Mouse (Mus musculus): ENCODE measurements around the gene Ahdc1. TPM values are rescaled to one million over a fixed set of nuclear protein-coding genes. Genes with fewer than 3 reads are reported as not detected.

Gene Ahdc1
- polyA plus RNA-seq, 1 experiment: 58.2 TPM

DNA sequence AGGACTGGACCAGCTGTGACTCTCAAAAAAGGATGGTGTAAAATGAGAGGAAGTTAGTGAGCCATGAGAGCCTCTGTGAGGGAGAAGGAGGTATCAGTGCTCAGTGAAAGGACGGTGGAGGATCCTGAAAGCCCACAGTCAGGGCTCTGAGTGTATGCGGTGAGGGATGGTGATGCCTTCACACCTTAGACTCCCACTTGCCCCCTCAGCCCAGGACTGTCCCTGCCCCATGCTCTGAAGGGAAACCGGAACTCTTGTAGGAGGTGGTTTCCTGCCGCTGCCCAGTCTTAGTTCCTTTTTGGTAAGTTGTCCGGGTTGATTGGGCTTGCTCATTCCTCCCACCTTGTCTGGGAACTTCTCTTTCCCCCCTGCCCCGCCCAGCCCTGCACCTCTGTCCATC, 34.3 kb upstream of the Ahdc1 start:
- TF ChIP-seq TCF12 (IDR thresholded peaks at IDR 0.05; ENCODE audit: insufficient read depth, poor library complexity, severe bottlenecking) (no peak), USF1 (IDR thresholded peaks at IDR 0.05; ENCODE audit: low read depth) (no peak), POLR2AphosphoS2 (IDR thresholded peaks at IDR 0.05; ENCODE audit: insufficient read length, low read depth) (no peak), MAX (IDR thresholded peaks at IDR 0.05; ENCODE audit: low read depth) (no peak), SRF (IDR thresholded peaks at IDR 0.05; ENCODE audit: control insufficient read depth, insufficient read length, low read depth) (no peak), CEBPB (IDR thresholded peaks at IDR 0.05; ENCODE audit: insufficient read depth, poor library complexity, severe bottlenecking) (no peak), MYOD1 (IDR thresholded peaks at IDR 0.05; ENCODE audit: control insufficient read depth in 1 of 3, insufficient read length in 2 of 3, low read depth in 2 of 3) (no peak), TCF3 (IDR thresholded peaks at IDR 0.05; ENCODE audit: insufficient read length, low read depth) (no peak), MYOG (IDR thresholded peaks at IDR 0.05; ENCODE audit: control insufficient read depth in 1 of 3, insufficient read depth in 1 of 3, insufficient read length in 2 of 3, low read depth in 2 of 3) (no peak), REST (IDR thresholded peaks at IDR 0.05; ENCODE audit: insufficient read depth, insufficient read length) (no peak), POLR2A (IDR thresholded peaks at IDR 0.05; ENCODE audit: insufficient read length, low read depth) (no peak)
- H3K4me3 ChIP-seq: no peak overlapping the region
- no peaks in the 10 kb centered on the region for H3K79me2 ChIP-seq (ENCODE audit: control insufficient read depth, insufficient read depth)
- peaks cover 50% of the 10 kb centered on the region for H3K27me3 ChIP-seq (ENCODE audit: control insufficient read depth, insufficient read depth, insufficient read length)
- no peak overlapping the region for H3K4me2 ChIP-seq (ENCODE audit: low read depth)
- no peaks in the 10 kb centered on the region for H3K36me3 ChIP-seq (ENCODE audit: control insufficient read depth, insufficient read depth)
- H3ac ChIP-seq (ENCODE audit: control insufficient read depth, insufficient read length): no peak overlapping the region

DNA sequence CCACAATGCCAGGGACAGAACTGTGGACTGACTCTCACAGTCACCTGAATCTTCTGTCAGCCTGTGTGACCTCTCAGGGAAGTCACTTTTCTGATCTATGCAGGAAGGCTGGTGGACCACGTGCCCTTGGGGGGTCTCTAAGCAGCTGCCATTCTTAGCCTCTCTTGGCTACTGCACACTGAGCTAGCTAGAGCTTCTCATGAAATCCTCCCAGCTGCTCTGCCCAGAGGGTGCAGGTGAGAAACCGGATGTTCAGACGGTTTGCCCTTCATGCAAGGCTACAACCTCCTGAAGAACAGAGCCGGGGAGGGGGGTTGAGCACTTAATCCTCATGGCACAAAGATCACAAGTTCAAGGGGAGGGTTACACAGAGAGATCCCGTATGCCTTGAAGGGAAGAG, 33.5 kb upstream of the Ahdc1 start:
- no peaks in the 10 kb centered on the region for H3K36me3 ChIP-seq (ENCODE audit: control insufficient read depth, insufficient read depth)
- no peak overlapping the region for H3K4me2 ChIP-seq (ENCODE audit: low read depth)
- no peak overlapping the region for H3K4me3 ChIP-seq
- TF ChIP-seq MAX (IDR thresholded peaks at IDR 0.05; ENCODE audit: low read depth): no peak
- TF ChIP-seq MYOG (IDR thresholded peaks at IDR 0.05; ENCODE audit: control insufficient read depth in 1 of 3, insufficient read depth in 1 of 3, insufficient read length in 2 of 3, low read depth in 2 of 3): no peak
- TF ChIP-seq REST (IDR thresholded peaks at IDR 0.05; ENCODE audit: insufficient read depth, insufficient read length): no peak
- TF ChIP-seq CEBPB (IDR thresholded peaks at IDR 0.05; ENCODE audit: insufficient read depth, poor library complexity, severe bottlenecking): no peak
- TF ChIP-seq E2F4 (IDR thresholded peaks at IDR 0.05; ENCODE audit: insufficient read depth): no peak
- H3K79me2 ChIP-seq (ENCODE audit: control insufficient read depth, insufficient read depth): no peaks in the 10 kb centered on the region
- H3K27me3 ChIP-seq (ENCODE audit: control insufficient read depth, insufficient read depth, insufficient read length): peaks cover 59% of the 10 kb centered on the region
- H3ac ChIP-seq (ENCODE audit: control insufficient read depth, insufficient read length): no peak overlapping the region

DNA sequence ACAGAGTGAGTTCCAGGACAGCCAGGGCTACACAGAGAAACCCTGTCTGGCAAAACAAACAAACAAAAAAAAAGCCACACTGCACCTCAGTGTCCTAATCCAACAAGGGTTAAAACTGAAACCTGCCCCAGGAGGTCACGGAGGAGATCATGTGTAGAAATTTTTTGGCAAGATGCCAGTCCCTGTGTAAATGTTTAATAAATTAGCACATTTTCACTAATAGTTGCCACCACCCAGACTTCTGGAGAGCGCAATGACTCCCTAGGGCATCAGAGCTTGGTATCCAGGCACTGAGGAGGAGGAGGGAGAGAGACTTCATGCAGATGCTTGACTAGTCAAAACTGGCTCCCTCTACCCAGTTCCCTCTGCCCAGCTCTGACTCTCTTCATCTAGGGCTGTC, 31.9 kb upstream of the Ahdc1 start:
- peaks cover 54% of the 10 kb centered on the region for H3K27me3 ChIP-seq (ENCODE audit: control insufficient read depth, insufficient read depth, insufficient read length)
- no peaks in the 10 kb centered on the region for H3K36me3 ChIP-seq (ENCODE audit: control insufficient read depth, insufficient read depth)
- no peaks in the 10 kb centered on the region for H3K79me2 ChIP-seq (ENCODE audit: control insufficient read depth, insufficient read depth)
- H3K4me3 ChIP-seq: no peak overlapping the region
- no peak for TF ChIP-seq MYOD1 (IDR thresholded peaks at IDR 0.05; ENCODE audit: control insufficient read depth in 1 of 3, insufficient read length in 2 of 3, low read depth in 2 of 3)
- TF ChIP-seq TCF3 (IDR thresholded peaks at IDR 0.05; ENCODE audit: insufficient read length, low read depth): no peak
- no peak for TF ChIP-seq SRF (IDR thresholded peaks at IDR 0.05; ENCODE audit: control insufficient read depth, insufficient read length, low read depth)
- TF ChIP-seq TCF12 (IDR thresholded peaks at IDR 0.05; ENCODE audit: insufficient read depth, poor library complexity, severe bottlenecking): no peak
- no peak for TF ChIP-seq MAX (IDR thresholded peaks at IDR 0.05; ENCODE audit: low read depth)
- TF ChIP-seq POLR2A (IDR thresholded peaks at IDR 0.05; ENCODE audit: insufficient read length, low read depth): no peak
- no peak for TF ChIP-seq CEBPB (IDR thresholded peaks at IDR 0.05; ENCODE audit: insufficient read depth, poor library complexity, severe bottlenecking)
- TF ChIP-seq MYOG (IDR thresholded peaks at IDR 0.05; ENCODE audit: control insufficient read depth in 1 of 3, insufficient read depth in 1 of 3, insufficient read length in 2 of 3, low read depth in 2 of 3): no peak
- TF ChIP-seq E2F4 (IDR thresholded peaks at IDR 0.05; ENCODE audit: insufficient read depth): no peak
- TF ChIP-seq POLR2AphosphoS2 (IDR thresholded peaks at IDR 0.05; ENCODE audit: insufficient read length, low read depth): no peak
- no peak for TF ChIP-seq USF1 (IDR thresholded peaks at IDR 0.05; ENCODE audit: low read depth)
- TF ChIP-seq REST (IDR thresholded peaks at IDR 0.05; ENCODE audit: insufficient read depth, insufficient read length): no peak
- H3ac ChIP-seq (ENCODE audit: control insufficient read depth, insufficient read length): no peak overlapping the region
- no peak overlapping the region for H3K4me2 ChIP-seq (ENCODE audit: low read depth)

DNA sequence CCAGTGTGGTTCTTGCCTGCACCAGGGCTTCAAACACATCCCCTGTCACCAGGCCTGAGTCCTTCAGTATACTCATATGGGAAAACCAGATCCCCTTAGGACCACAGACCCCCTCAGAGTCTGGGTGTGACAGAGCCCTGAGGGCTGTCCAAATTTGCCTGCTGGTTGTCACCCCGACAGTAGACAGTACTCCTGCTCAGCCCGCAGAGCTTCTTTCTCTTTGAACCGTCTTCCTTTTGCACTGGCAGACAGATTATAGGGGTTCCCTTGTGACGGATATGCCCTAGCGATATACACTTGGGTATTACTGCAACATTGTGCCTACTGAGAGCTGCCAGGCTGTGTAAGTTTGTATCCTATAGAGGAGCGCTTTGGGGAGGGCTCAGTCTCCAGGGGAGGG, 29.4 kb upstream of the Ahdc1 start:
- no peak overlapping the region for H3K4me3 ChIP-seq
- TF ChIP-seq REST (IDR thresholded peaks at IDR 0.05; ENCODE audit: insufficient read depth, insufficient read length) (no peak), MYOG (IDR thresholded peaks at IDR 0.05; ENCODE audit: control insufficient read depth in 1 of 3, insufficient read depth in 1 of 3, insufficient read length in 2 of 3, low read depth in 2 of 3) (no peak), SRF (IDR thresholded peaks at IDR 0.05; ENCODE audit: control insufficient read depth, insufficient read length, low read depth) (no peak), POLR2A (IDR thresholded peaks at IDR 0.05; ENCODE audit: insufficient read length, low read depth) (no peak), TCF3 (IDR thresholded peaks at IDR 0.05; ENCODE audit: insufficient read length, low read depth) (no peak), USF1 (IDR thresholded peaks at IDR 0.05; ENCODE audit: low read depth) (no peak), CEBPB (IDR thresholded peaks at IDR 0.05; ENCODE audit: insufficient read depth, poor library complexity, severe bottlenecking) (no peak), TCF12 (IDR thresholded peaks at IDR 0.05; ENCODE audit: insufficient read depth, poor library complexity, severe bottlenecking) (no peak), E2F4 (IDR thresholded peaks at IDR 0.05; ENCODE audit: insufficient read depth) (no peak), MAX (IDR thresholded peaks at IDR 0.05; ENCODE audit: low read depth) (no peak), POLR2AphosphoS2 (IDR thresholded peaks at IDR 0.05; ENCODE audit: insufficient read length, low read depth) (no peak), MYOD1 (IDR thresholded peaks at IDR 0.05; ENCODE audit: control insufficient read depth in 1 of 3, insufficient read length in 2 of 3, low read depth in 2 of 3) (no peak)
- no peaks in the 10 kb centered on the region for H3K79me2 ChIP-seq (ENCODE audit: control insufficient read depth, insufficient read depth)
- no peaks in the 10 kb centered on the region for H3K36me3 ChIP-seq (ENCODE audit: control insufficient read depth, insufficient read depth)
- peaks cover 33% of the 10 kb centered on the region for H3K27me3 ChIP-seq (ENCODE audit: control insufficient read depth, insufficient read depth, insufficient read length)
- H3K4me2 ChIP-seq (ENCODE audit: low read depth): no peak overlapping the region
- H3ac ChIP-seq (ENCODE audit: control insufficient read depth, insufficient read length): no peak overlapping the region

DNA sequence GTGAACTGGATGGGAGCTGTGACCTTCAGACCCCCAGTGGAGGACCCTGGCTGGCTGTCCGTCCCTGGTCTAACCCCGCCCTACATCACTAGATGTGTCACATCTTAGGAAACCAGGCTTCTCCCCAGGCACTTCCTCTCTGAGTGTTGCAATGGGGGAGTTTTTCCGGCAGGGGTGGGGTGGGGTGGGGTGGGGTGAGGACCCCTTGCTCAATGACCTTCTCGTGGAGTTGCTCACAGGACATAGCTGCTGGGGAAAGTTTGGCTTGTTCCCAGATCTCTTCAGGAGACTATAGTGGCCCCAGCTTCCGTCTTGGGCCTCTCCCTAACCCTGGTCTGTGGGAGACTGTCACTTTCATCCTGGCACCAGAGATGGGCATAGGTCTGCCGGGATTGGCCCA, 28.1 kb upstream of the Ahdc1 start:
- peaks cover 21% of the 10 kb centered on the region for H3K27me3 ChIP-seq (ENCODE audit: control insufficient read depth, insufficient read depth, insufficient read length)
- no peak overlapping the region for H3ac ChIP-seq (ENCODE audit: control insufficient read depth, insufficient read length)
- no peak overlapping the region for H3K4me3 ChIP-seq
- H3K4me2 ChIP-seq (ENCODE audit: low read depth): no peak overlapping the region
- no peaks in the 10 kb centered on the region for H3K79me2 ChIP-seq (ENCODE audit: control insufficient read depth, insufficient read depth)
- no peaks in the 10 kb centered on the region for H3K36me3 ChIP-seq (ENCODE audit: control insufficient read depth, insufficient read depth)
- TF ChIP-seq SRF (IDR thresholded peaks at IDR 0.05; ENCODE audit: control insufficient read depth, insufficient read length, low read depth): no peak
- TF ChIP-seq TCF3 (IDR thresholded peaks at IDR 0.05; ENCODE audit: insufficient read length, low read depth): no peak
- TF ChIP-seq USF1 (IDR thresholded peaks at IDR 0.05; ENCODE audit: low read depth): no peak
- TF ChIP-seq MYOG (IDR thresholded peaks at IDR 0.05; ENCODE audit: control insufficient read depth in 1 of 3, insufficient read depth in 1 of 3, insufficient read length in 2 of 3, low read depth in 2 of 3): no peak
- no peak for TF ChIP-seq MYOD1 (IDR thresholded peaks at IDR 0.05; ENCODE audit: control insufficient read depth in 1 of 3, insufficient read length in 2 of 3, low read depth in 2 of 3)
- TF ChIP-seq MAX (IDR thresholded peaks at IDR 0.05; ENCODE audit: low read depth): no peak
- no peak for TF ChIP-seq CEBPB (IDR thresholded peaks at IDR 0.05; ENCODE audit: insufficient read depth, poor library complexity, severe bottlenecking)
- no peak for TF ChIP-seq POLR2A (IDR thresholded peaks at IDR 0.05; ENCODE audit: insufficient read length, low read depth)
- TF ChIP-seq TCF12 (IDR thresholded peaks at IDR 0.05; ENCODE audit: insufficient read depth, poor library complexity, severe bottlenecking): no peak
- no peak for TF ChIP-seq REST (IDR thresholded peaks at IDR 0.05; ENCODE audit: insufficient read depth, insufficient read length)
- TF ChIP-seq POLR2AphosphoS2 (IDR thresholded peaks at IDR 0.05; ENCODE audit: insufficient read length, low read depth): no peak
- TF ChIP-seq E2F4 (IDR thresholded peaks at IDR 0.05; ENCODE audit: insufficient read depth): no peak

Data from myocyte (in vitro differentiated cells).